Mouse (Mus musculus) forebrain, embryonic 16.5 days (tissue): ENCODE measurements around the gene Myo7a. TPM values are rescaled to one million over a fixed set of nuclear protein-coding genes. Genes with fewer than 3 reads are reported as not detected.

Experiments used
- ATAC-seq: fragments of 200-750 bp; cut with Nextera tagmentation; 2 replicates; pipeline ENCODE4 v1.8.0; 2017; ENCODE audit warnings: mild to moderate bottlenecking, moderate library complexity
- H3K27ac ChIP-seq: fragments of 300-500 bp; sonication (generic); 2 replicates; pipeline ENCODE4 v1.5.1; 2014; ENCODE audit warnings: low read length, control low read depth
- H3K27me3 ChIP-seq: fragments of 300-500 bp; sonication (generic); replicated peaks from 2 replicates; pipeline ENCODE4 v1.6.1; 2014; ENCODE audit warnings: low read length; ENCODE audit not compliant: control insufficient read depth, insufficient read depth
- H3K36me3 ChIP-seq: fragments of 300-500 bp; sonication (generic); 2 replicates; pipeline ENCODE4 v1.6.1; 2014; ENCODE audit not compliant: control insufficient read depth, insufficient read depth
- H3K4me1 ChIP-seq: fragments of 300-500 bp; sonication (generic); replicated peaks from 2 replicates; pipeline ENCODE4 v1.6.1; 2014; ENCODE audit warnings: low read length; ENCODE audit not compliant: control insufficient read depth, insufficient read depth
- H3K4me2 ChIP-seq: fragments of 300-500 bp; sonication (generic); 2 replicates; pipeline ENCODE4 v1.6.1; 2014; ENCODE audit warnings: mild to moderate bottlenecking, low read length, control low read depth
- H3K4me3 ChIP-seq: fragments of 300-500 bp; sonication (generic); replicated peaks from 2 replicates; pipeline ENCODE4 v1.5.1; 2014; ENCODE audit warnings: mild to moderate bottlenecking, low read length, control low read depth
- H3K9ac ChIP-seq: fragments of 300-500 bp; sonication (generic); replicated peaks from 2 replicates; pipeline ENCODE4 v1.6.1; 2014; ENCODE audit warnings: low read depth, low read length, control low read depth
- H3K9me3 ChIP-seq: fragments of 300-500 bp; sonication (generic); 2 replicates; pipeline ENCODE4 v1.6.1; 2016; ENCODE audit warnings: low read length; ENCODE audit not compliant: control insufficient read depth
- WGBS: fragments of 180-500 bp; shearing (Covaris S2); extraction: QIAGEN DNeasy Blood & Tissue Kit; methylation state at CpG from one replicate; pipeline ENCODE4 v1.1.7; 2014; 5-methylcytosine and 5-hydroxymethylcytosine counted together
- polyA plus RNA-seq: library from polyadenylated mRNA; unstranded; fragments of >200 nt; fragmentation: Nextera tagmentation; extraction: Ambion mirVana; gene quantifications from 2 replicates; pipeline ENCODE4 v1.2.1, GENCODE M21; 2015

Gene Myo7a
- polyA plus RNA-seq: 17.9 and 18.1 TPM in 2 replicates

GRCm38 (mm10) chr7:98119179-98119960 is at the start of gene Myo7a:
TSS of gene Myo7a (minus strand) at chr7:98119524.
- Histone ChIP-seq H3K9ac (peak within 1 kb of the TSS; percentile 23), H3K27me3 (no peaks in the 10 kb centered on the region), H3K9me3 (no peaks in the 10 kb centered on the region), H3K4me3 (peak within 1 kb of the TSS; percentile 21), H3K27ac (no peak within 1 kb of the TSS), H3K4me2 (peak within 1 kb of the TSS; percentile 50), H3K4me1 (peaks cover 9% of the 10 kb centered on the region; the same call in 1 of the 2 replicates), H3K36me3 (no peaks in the 10 kb centered on the region)
- WGBS: 33% methylated on average over 9 of the region's 9 CpGs
- 0 out of 2 replicates have a peak, but pooled peaks have one; percentile 11 for ATAC-seq

- Histone ChIP-seq H3K4me2 (no peak overlapping the region), H3K4me3 (no peak overlapping the region), H3K36me3 (no peaks in the 10 kb centered on the region), H3K4me1 (peaks cover 5% of the 10 kb centered on the region), H3K9ac (no peak overlapping the region), H3K27ac (no peak overlapping the region), H3K9me3 (no peaks in the 10 kb centered on the region), H3K27me3 (no peaks in the 10 kb centered on the region)
- WGBS: 52% methylated on average over 10 of the region's 10 CpGs
- no peak for ATAC-seq
These were observed 45.7 kb upstream of the Myo7a start for GRCm38 (mm10) chr7:98164999-98165528.

- H3K9me3 ChIP-seq: no peaks in the 10 kb centered on the region
- H3K9ac ChIP-seq: no peak overlapping the region
- H3K36me3 ChIP-seq: no peaks in the 10 kb centered on the region
- no peak overlapping the region for H3K4me2 ChIP-seq
- no peak overlapping the region for H3K4me3 ChIP-seq
- WGBS: 76% methylated on average over 9 of the region's 9 CpGs
- no peaks in the 10 kb centered on the region for H3K27me3 ChIP-seq
- no peak for ATAC-seq
- no peak overlapping the region for H3K27ac ChIP-seq
- H3K4me1 ChIP-seq: peaks cover 5% of the 10 kb centered on the region
These were observed 45.2 kb upstream of the Myo7a start for GRCm38 (mm10) chr7:98164382-98164998.

- Histone ChIP-seq H3K36me3 (no peaks in the 10 kb centered on the region), H3K9me3 (no peaks in the 10 kb centered on the region)
These were observed 44.4 kb upstream of the Myo7a start for GRCm38 (mm10) chr7:98163700-98164099.

GRCm38 (mm10) chr7:98162239-98162638 is 42.9 kb upstream of the Myo7a start:
- H3K4me2 ChIP-seq: no peak overlapping the region
- H3K27ac ChIP-seq: no peak overlapping the region
- no peaks in the 10 kb centered on the region for H3K36me3 ChIP-seq
- no peak overlapping the region for H3K9ac ChIP-seq
- H3K4me1 ChIP-seq: peaks cover 11% of the 10 kb centered on the region
- no peaks in the 10 kb centered on the region for H3K27me3 ChIP-seq
- H3K4me3 ChIP-seq: no peak overlapping the region
- 80% methylated on average over 6 of the region's 6 CpGs for WGBS
- no peaks in the 10 kb centered on the region for H3K9me3 ChIP-seq
- ATAC-seq: no peak

More at GRCm38 (mm10) chr7:98163700-98164099, 44.4 kb upstream of the Myo7a start:
- Histone ChIP-seq H3K27me3 (no peaks in the 10 kb centered on the region), H3K4me1 (peaks cover 5% of the 10 kb centered on the region), H3K9ac (no peak overlapping the region), H3K4me2 (no peak overlapping the region), H3K27ac (no peak overlapping the region), H3K4me3 (no peak overlapping the region)
- ATAC-seq: no peak
- 48% methylated on average over 3 of the region's 3 CpGs for WGBS

- Histone ChIP-seq H3K9me3 (no peaks in the 10 kb centered on the region), H3K9ac (no peak overlapping the region), H3K27ac (no peak overlapping the region), H3K36me3 (no peaks in the 10 kb centered on the region), H3K4me2 (no peak overlapping the region), H3K4me1 (peaks cover 20% of the 10 kb centered on the region), H3K4me3 (no peak overlapping the region), H3K27me3 (no peaks in the 10 kb centered on the region)
- no peak for ATAC-seq
- WGBS: 54% methylated on average over 8 of the region's 8 CpGs
These were observed 40.9 kb upstream of the Myo7a start for GRCm38 (mm10) chr7:98160041-98160740.

- Histone ChIP-seq H3K27me3 (no peaks in the 10 kb centered on the region), H3K9ac (no peak overlapping the region), H3K36me3 (no peaks in the 10 kb centered on the region), H3K4me3 (no peak overlapping the region), H3K9me3 (no peaks in the 10 kb centered on the region), H3K27ac (no peak overlapping the region), H3K4me2 (no peak overlapping the region), H3K4me1 (peaks cover 15% of the 10 kb centered on the region)
- 58% methylated on average over 8 of the region's 8 CpGs for WGBS
- no peak for ATAC-seq
These were observed 39.2 kb upstream of the Myo7a start for GRCm38 (mm10) chr7:98158481-98158880.

- no peaks in the 10 kb centered on the region for H3K27me3 ChIP-seq
- no peak overlapping the region for H3K4me2 ChIP-seq
- ATAC-seq: no peak
- peaks cover 15% of the 10 kb centered on the region for H3K4me1 ChIP-seq
- H3K9ac ChIP-seq: no peak overlapping the region
- H3K27ac ChIP-seq: no peak overlapping the region
- H3K36me3 ChIP-seq: no peaks in the 10 kb centered on the region
- no peaks in the 10 kb centered on the region for H3K9me3 ChIP-seq
- 51% methylated on average over 5 of the region's 5 CpGs for WGBS
- H3K4me3 ChIP-seq: no peak overlapping the region
These were observed 38.5 kb upstream of the Myo7a start for GRCm38 (mm10) chr7:98157636-98158332.
